Mouse (Mus musculus) bone marrow, adult 2 months (tissue): ENCODE data around the gene Pank4. TPM values are rescaled to one million over a fixed set of nuclear protein-coding genes. Genes with fewer than 3 reads are reported as not detected.

Experiments used
- H3K27ac ChIP-seq: fragments of 200-500 bp; 2 replicates; pipeline ENCODE4 v1.5.1; 2012; ENCODE audit warnings: low read depth, mild to moderate bottlenecking, control low read depth, inconsistent platforms, low read length; ENCODE audit not compliant: control insufficient read depth, poor library complexity, insufficient read depth
- H3K4me1 ChIP-seq: fragments of 200-500 bp; 2 replicates; pipeline ENCODE4 v1.6.1; 2011; ENCODE audit warnings: low read length; ENCODE audit not compliant: control insufficient read depth, insufficient read depth
- H3K4me3 ChIP-seq: fragments of 200-500 bp; replicated peaks from 2 replicates; pipeline ENCODE3; 2011; ENCODE audit warnings: mild to moderate bottlenecking, low read depth, low read length, control low read depth; ENCODE audit not compliant: control insufficient read depth
- CTCF ChIP-seq: fragments of 200-500 bp; IDR thresholded peaks from 2 replicates; pipeline ENCODE4 v1.5.1; 2011; ENCODE audit warnings: low read length, control low read depth; ENCODE audit not compliant: control insufficient read depth, insufficient read depth
- POLR2A ChIP-seq: fragments of 200-500 bp; IDR thresholded peaks from 2 replicates; pipeline ENCODE4 v1.6.1; 2011; ENCODE audit warnings: low read depth, mild to moderate bottlenecking, control low read depth, low read length, borderline replicate concordance; ENCODE audit not compliant: control insufficient read depth
- WGBS: fragments of 180-500 bp; shearing (Covaris S2); methylation state at CpG from one replicate; pipeline ENCODE4 v1.1.7; 2018; 5-methylcytosine and 5-hydroxymethylcytosine counted together
- polyA plus RNA-seq: library from polyadenylated mRNA; stranded (reverse); fragments of >200 nt; gene quantifications from 2 replicates; pipeline ENCODE4 v1.2.4, GENCODE M21; 2011; ENCODE audit warnings: low replicate concordance; ENCODE audit not compliant: missing spikeins, insufficient read depth, insufficient read length

The Pank4 gene
- polyA plus RNA-seq, 1 experiment = 30.3 TPM

DNA sequence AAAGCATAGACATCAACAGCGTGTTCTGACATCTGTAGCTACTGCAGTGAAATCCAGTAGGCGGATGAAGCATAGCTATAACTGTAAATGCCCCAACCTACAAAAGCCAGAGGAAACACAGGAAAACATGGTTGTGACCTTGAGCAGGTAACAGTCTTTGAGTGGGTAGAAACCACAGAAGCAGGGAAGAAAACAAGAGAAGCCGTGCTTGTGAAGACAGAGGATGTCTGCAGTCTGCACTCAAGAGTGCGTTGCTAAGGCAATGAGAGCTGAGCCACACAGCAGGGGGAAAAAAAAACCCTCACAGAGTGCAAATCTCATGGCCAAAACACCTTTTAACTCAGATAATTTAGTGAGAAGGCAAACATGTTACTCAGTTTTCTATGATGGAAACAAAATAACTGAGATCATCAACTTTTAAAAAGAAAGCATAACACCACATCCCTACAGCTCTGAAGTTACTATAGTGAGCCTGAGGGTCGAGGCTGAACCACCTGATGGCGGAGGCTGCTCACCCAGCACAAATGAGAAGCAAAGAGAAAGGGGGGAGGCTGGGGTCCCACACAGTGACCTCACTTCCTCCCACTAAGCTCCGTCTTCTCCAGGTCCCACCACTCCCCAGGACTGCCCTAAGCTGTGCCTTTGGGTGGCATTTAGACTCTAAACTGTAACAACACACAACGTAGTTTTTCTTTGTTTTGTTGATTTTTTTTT, 27.2 kb upstream of the Pank4 start:
- peak overlapping the region; percentile 18 for H3K27ac ChIP-seq
- TF ChIP-seq POLR2A (no peak), CTCF (no peak)
- H3K4me3 ChIP-seq = no peak overlapping the region
- WGBS = 47% methylated on average over 8 of the region's 8 CpGs
- H3K4me1 ChIP-seq = peaks cover 17% of the 10 kb centered on the region

GRCm38 (mm10) chr4:154937746-154938145, 26.2 kb upstream of the Pank4 start:
- 50% methylated on average over 1 of the region's 1 CpGs for WGBS
- H3K27ac ChIP-seq = peak overlapping the region; percentile 40; the same call in 1 of the 2 replicates

DNA sequence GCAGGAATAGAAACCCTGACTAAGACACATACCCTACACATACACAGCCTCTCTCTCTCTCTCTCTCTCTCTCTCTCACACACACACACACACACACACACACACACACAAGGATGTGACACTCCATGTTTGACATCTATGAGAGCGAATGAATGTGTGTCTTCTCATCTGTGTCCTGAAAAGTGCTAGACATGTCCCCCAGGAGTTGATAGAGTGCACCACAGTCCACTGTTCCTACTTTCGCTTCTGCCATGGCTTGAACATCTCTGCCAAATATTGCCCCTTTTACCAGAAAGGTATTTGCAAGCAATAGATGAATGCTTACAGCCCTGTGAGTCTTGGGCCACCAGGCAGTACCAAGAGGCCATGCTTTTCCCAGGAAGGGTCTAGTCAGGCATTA, 23.8 kb upstream of the Pank4 start:
- 78% methylated on average over 2 of the region's 2 CpGs for WGBS
- no peak for TF ChIP-seq POLR2A
- TF ChIP-seq CTCF = no peak
- no peak overlapping the region for H3K4me3 ChIP-seq
- H3K4me1 ChIP-seq = peaks cover 17% of the 10 kb centered on the region
- H3K27ac ChIP-seq = no peak overlapping the region

More at GRCm38 (mm10) chr4:154937746-154938145, 26.2 kb upstream of the Pank4 start:
- Histone ChIP-seq H3K4me1 (peaks cover 17% of the 10 kb centered on the region), H3K4me3 (no peak overlapping the region)
- TF ChIP-seq POLR2A (no peak), CTCF (no peak)

DNA sequence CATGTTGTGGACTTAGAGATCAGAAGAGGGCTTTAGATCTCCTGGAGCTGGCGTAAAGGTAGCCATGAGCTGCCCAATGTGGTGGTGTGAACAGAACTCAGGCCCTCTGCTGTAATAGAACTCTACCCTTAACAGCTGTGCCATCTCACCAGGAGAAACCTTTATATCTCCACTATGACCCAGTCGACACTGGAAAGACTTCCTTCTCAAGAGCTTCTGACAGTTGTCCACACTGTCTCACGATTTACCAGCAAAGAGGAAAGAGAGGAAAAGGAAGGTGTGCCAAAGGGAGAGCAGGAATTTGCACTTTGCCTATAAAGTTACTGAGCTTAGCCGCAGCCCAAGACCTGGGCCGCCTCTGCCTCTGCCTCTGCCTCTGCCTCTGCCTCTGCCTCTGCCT, 22.1 kb upstream of the Pank4 start:
- Histone ChIP-seq H3K4me1 (peaks cover 9% of the 10 kb centered on the region), H3K4me3 (no peak overlapping the region), H3K27ac (no peak overlapping the region)
- TF ChIP-seq POLR2A = no peak
- no peak for TF ChIP-seq CTCF
- WGBS = 81% methylated on average over 5 of the region's 5 CpGs

GRCm38 (mm10) chr4:154942632-154943322, 21.1 kb upstream of the Pank4 start:
- 66% methylated on average over 10 of the region's 10 CpGs for WGBS
- Histone ChIP-seq H3K4me3 (no peak overlapping the region), H3K27ac (no peak overlapping the region), H3K4me1 (peaks cover 8% of the 10 kb centered on the region)
- TF ChIP-seq CTCF (no peak), POLR2A (no peak)

DNA sequence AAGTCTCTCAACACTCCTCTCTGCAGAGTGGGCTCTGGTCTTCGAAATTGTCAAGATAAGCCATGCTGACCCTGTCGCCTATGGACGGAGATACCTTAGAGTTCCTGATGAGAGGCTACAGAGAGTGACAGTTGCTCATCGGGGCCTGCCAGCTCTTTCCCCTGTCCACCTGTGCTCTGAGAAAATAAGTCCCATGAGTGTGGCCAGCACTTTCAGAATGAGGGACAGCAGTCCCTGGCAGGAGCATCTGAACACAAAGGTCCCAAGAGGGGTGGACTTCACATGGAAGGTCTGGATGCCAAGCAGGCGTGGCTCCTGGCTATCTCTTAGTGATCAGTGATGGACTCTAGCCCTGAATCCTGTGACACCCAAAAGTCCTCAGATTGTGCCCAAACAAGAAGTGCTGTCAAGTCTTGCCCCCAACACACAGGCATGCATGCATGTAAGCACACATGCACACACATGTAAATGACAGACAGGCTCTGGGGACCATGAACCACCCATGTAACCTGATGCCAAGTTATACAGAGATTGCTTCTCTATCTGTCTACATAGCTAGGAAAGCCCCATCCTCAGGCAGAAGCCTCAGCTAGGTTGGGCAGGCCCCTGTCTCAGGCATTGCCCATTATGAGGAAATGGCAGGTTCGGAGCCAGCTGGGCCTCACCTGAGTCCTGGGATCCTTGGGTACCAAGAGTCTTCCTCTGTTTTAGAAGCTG, 20.4 kb upstream of the Pank4 start:
- TF ChIP-seq POLR2A = no peak
- TF ChIP-seq CTCF = no peak
- H3K4me1 ChIP-seq = peaks cover 6% of the 10 kb centered on the region
- peak overlapping the region; percentile 31 for H3K27ac ChIP-seq
- WGBS = 82% methylated on average over 6 of the region's 6 CpGs
- no peak overlapping the region for H3K4me3 ChIP-seq

DNA sequence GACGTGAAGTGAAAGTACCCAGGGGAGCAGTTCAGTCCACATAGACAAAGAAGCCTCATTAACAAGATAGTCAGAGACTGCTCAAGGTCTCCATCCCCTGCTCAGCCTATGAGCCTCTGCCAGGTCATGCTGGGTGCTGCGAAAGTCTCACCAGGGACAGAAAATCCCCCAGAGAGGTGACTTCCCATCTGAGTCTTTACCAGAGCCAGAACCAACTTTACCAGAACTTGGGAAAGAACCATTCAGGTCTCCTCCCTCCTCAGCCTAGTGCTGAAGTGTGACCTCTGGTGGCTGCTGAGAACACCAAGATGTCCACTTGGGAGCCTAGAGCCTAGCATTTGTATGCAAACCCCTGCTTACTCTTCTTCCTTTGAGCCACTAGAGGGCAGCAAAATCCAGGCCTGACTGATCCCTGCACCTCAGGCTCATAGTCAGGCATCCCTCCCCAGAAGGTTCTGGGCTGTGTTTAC, 19.8 kb upstream of the Pank4 start:
- H3K27ac ChIP-seq = peak overlapping the region; percentile 31; the same call in 1 of the 2 replicates
- TF ChIP-seq POLR2A (no peak), CTCF (peak; percentile 98)
- H3K4me1 ChIP-seq = peaks cover 4% of the 10 kb centered on the region
- no peak overlapping the region for H3K4me3 ChIP-seq
- 13% methylated on average over 2 of the region's 2 CpGs for WGBS

GRCm38 (mm10) chr4:154946319-154946718, 17.6 kb upstream of the Pank4 start:
- 29% methylated on average over 8 of the region's 8 CpGs for WGBS
- no peak overlapping the region for H3K27ac ChIP-seq
- TF ChIP-seq CTCF (no peak), POLR2A (no peak)
- no peak overlapping the region for H3K4me3 ChIP-seq
- H3K4me1 ChIP-seq = peaks cover 4% of the 10 kb centered on the region
